Mouse (Mus musculus) midbrain, embryonic 11.5 days (tissue): ENCODE measurements at regions not wholly inside any gene's neighbourhood (a gene's known extent, or its start where the extent isn't known, plus 50 kb on each side); places are given as distances from the start of the nearest gene placed in this dataset.

Experiments
- ATAC-seq: fragments of 200-750 bp; cut with Nextera tagmentation; 2 replicates; pipeline ENCODE4 v1.8.0; 2017; ENCODE audit warnings: moderate TSS enrichment, moderate library complexity; ENCODE audit not compliant: low FRiP score
- DNase-seq: peaks from one replicate; pipeline ENCODE4 v3.0.0; 2015; ENCODE audit warnings: low spot score; ENCODE audit errors: missing footprints
- H3K27ac ChIP-seq: fragments of 300-500 bp; sonication (generic); 2 replicates; pipeline ENCODE4 v1.5.1; 2014; ENCODE audit warnings: low read depth, low read length
- H3K27me3 ChIP-seq: fragments of 300-500 bp; sonication (generic); 2 replicates; pipeline ENCODE4 v1.6.1; 2014; ENCODE audit warnings: mild to moderate bottlenecking, low read length, moderate library complexity, mixed read lengths; ENCODE audit not compliant: control insufficient read depth, insufficient read depth
- H3K36me3 ChIP-seq: fragments of 300-500 bp; sonication (generic); 2 replicates; pipeline ENCODE4 v1.6.1; 2014; ENCODE audit warnings: mild to moderate bottlenecking, low read length, moderate library complexity, mixed read lengths; ENCODE audit not compliant: control insufficient read depth, insufficient read depth
- H3K4me1 ChIP-seq: fragments of 300-500 bp; sonication (generic); 2 replicates; pipeline ENCODE4 v1.6.1; 2014; ENCODE audit warnings: low read length; ENCODE audit not compliant: control insufficient read depth, insufficient read depth
- H3K4me2 ChIP-seq: fragments of 300-500 bp; sonication (generic); 2 replicates; pipeline ENCODE4 v1.6.1; 2014; ENCODE audit warnings: mild to moderate bottlenecking, moderate library complexity
- H3K4me3 ChIP-seq: fragments of 300-500 bp; sonication (generic); 2 replicates; pipeline ENCODE4 v1.5.1; 2014; ENCODE audit warnings: low read depth, low read length
- H3K9ac ChIP-seq: fragments of 300-500 bp; sonication (generic); 2 replicates; pipeline ENCODE4 v1.6.1; 2014; ENCODE audit warnings: low read length
- H3K9me3 ChIP-seq: fragments of 300-500 bp; sonication (generic); 2 replicates; pipeline ENCODE4 v1.6.1; 2016; ENCODE audit warnings: low read length; ENCODE audit not compliant: control insufficient read depth
- WGBS: fragments of 180-500 bp; shearing (Covaris S2); extraction: QIAGEN DNeasy Blood & Tissue Kit; methylation state at CpG from one replicate; pipeline ENCODE4 v1.1.7; 2014; 5-methylcytosine and 5-hydroxymethylcytosine counted together

DNA sequence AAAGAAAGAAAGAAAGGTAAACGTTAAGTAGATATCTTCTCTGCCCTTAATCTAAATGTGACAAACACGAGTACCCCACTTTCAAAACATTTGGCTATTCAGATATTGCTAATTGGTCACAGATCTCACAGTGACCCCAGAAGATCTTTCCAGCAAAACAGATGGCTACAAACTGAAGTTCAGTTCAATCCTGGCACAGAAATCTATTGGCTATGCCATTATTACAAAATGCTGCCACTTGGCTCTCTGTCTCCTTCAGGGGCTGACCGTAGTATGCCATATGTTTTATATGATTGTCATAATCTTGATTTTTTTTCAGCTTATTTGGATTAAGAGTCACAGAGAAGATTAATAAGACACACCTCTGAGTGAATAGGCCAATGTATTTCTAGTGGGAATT is 873.2 kb downstream of the Slc22a22 start:
- no peak overlapping the region for H3K9ac ChIP-seq
- H3K36me3 ChIP-seq, result no peaks in the 10 kb centered on the region
- no peaks in the 10 kb centered on the region for H3K4me1 ChIP-seq
- H3K27ac ChIP-seq, result no peak overlapping the region
- no peak for DNase-seq
- ATAC-seq, result no peak
- no peak overlapping the region for H3K4me3 ChIP-seq
- 86% methylated on average over 3 of the region's 3 CpGs for WGBS
- H3K9me3 ChIP-seq, result no peaks in the 10 kb centered on the region
- no peaks in the 10 kb centered on the region for H3K27me3 ChIP-seq
- H3K4me2 ChIP-seq, result no peak overlapping the region

DNA sequence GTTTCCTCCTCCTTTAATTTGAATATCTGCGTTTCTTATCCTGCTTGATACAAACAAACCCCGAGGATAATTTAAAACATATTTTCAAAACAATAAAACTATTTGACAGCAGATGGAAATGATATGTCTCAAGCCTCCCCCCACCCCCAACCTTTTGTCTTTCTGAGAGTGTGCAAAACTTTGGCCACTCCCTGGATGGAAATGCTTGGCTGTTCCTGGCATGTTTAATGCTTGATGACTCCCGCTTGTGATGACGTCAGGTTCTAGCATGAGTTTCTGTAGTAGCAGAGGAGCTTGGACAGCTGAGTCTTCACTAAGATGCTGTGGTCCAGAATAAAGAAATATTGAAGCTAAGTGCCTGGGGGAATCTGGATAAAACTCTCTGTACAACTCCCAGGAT is 884.8 kb downstream of the Slc22a22 start:
- WGBS, result 80% methylated on average over 4 of the region's 4 CpGs

DNA sequence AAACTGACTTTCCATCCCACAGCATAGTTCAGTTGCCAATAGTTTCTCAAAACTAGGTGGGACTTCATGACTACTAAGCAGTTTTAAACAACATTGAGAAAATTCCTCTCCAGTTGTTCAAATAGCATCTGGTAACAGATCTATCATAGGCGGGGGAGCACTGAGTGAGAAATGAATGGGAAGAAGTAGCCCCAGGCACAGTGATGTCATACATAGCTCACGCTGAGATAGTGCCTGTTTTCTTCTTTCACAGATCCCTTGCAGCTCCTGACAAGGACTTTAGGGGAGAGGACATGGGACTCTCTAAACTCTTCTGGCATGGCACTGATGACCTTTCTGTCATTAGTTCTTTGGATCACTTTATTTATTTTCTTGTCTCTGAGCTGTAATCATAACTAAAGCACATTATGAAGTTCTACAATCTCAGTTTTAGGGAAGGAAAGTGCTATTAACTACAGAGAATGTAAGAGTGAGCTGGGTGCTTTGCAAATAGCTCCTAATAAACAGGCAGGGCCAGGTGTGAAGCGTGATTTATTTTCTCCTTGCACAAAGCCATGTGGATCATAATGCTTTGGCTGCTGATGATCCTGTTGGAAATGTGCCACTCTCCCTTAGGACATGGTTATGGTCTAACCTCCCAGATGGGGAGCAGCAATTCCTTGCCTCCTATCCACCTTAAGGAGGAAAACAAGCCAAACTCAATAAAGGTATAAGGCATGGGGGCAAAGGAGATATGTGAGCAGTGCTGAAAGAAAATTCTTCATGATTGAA is 896.5 kb downstream of the Slc22a22 start:
- Histone ChIP-seq H3K9ac (no peak overlapping the region), H3K9me3 (no peaks in the 10 kb centered on the region), H3K4me1 (no peaks in the 10 kb centered on the region), H3K4me3 (no peak overlapping the region), H3K27ac (no peak overlapping the region), H3K27me3 (no peaks in the 10 kb centered on the region), H3K36me3 (no peaks in the 10 kb centered on the region), H3K4me2 (no peak overlapping the region)
- WGBS, result 75% methylated on average over 3 of the region's 3 CpGs
- no peak for DNase-seq
- ATAC-seq, result no peak

More for the DNA sequence above, 884.8 kb downstream of the Slc22a22 start:
- H3K9ac ChIP-seq, result no peak overlapping the region
- H3K4me2 ChIP-seq, result no peak overlapping the region
- DNase-seq, result no peak
- no peak overlapping the region for H3K27ac ChIP-seq
- H3K4me3 ChIP-seq, result no peak overlapping the region
- ATAC-seq, result no peak
- H3K9me3 ChIP-seq, result no peaks in the 10 kb centered on the region
- H3K36me3 ChIP-seq, result no peaks in the 10 kb centered on the region
- H3K4me1 ChIP-seq, result no peaks in the 10 kb centered on the region
- H3K27me3 ChIP-seq, result no peaks in the 10 kb centered on the region

GRCm38 (mm10) chr15:56563192-56563591 is 914.2 kb downstream of the Slc22a22 start:
- ATAC-seq, result no peak
- Histone ChIP-seq H3K4me1 (no peaks in the 10 kb centered on the region), H3K4me3 (no peak overlapping the region), H3K9ac (no peak overlapping the region), H3K27ac (no peak overlapping the region), H3K4me2 (no peak overlapping the region), H3K27me3 (no peaks in the 10 kb centered on the region), H3K36me3 (no peaks in the 10 kb centered on the region), H3K9me3 (no peaks in the 10 kb centered on the region)
- DNase-seq, result no peak
- WGBS, result 71% methylated on average over 2 of the region's 2 CpGs

- no peaks in the 10 kb centered on the region for H3K36me3 ChIP-seq
- no peak overlapping the region for H3K4me2 ChIP-seq
- H3K27me3 ChIP-seq, result no peaks in the 10 kb centered on the region
- ATAC-seq, result no peak
- no peak overlapping the region for H3K9ac ChIP-seq
- WGBS, result 69% methylated on average over 1 of the region's 1 CpGs
- H3K9me3 ChIP-seq, result no peaks in the 10 kb centered on the region
- H3K4me3 ChIP-seq, result no peak overlapping the region
- DNase-seq, result no peak
- no peak overlapping the region for H3K27ac ChIP-seq
- H3K4me1 ChIP-seq, result no peaks in the 10 kb centered on the region
Observed at GRCm38 (mm10) chr15:56562785-56563184, 914.6 kb downstream of the Slc22a22 start.

DNA sequence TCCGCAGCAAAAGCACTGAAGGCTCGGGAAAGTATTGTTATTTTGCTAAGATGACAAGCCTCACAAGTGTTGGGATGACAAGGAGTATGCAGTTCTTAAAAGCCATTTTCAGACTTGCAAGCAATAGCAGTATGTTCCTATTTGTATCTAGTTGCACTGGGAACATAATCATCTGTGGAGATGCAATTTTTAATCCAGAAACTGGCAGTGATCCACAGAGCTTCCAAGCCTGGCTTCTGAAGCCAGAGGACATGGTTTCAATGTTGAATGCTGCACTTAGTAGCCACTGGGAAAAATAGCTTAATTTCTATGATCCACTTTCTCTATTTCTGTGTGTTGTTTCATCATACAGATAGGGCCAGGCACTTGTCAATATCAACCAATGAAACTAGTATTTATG is 915.3 kb downstream of the Slc22a22 start:
- Histone ChIP-seq H3K4me2 (no peak overlapping the region), H3K27me3 (no peaks in the 10 kb centered on the region), H3K4me3 (no peak overlapping the region), H3K27ac (no peak overlapping the region), H3K36me3 (no peaks in the 10 kb centered on the region), H3K9ac (no peak overlapping the region), H3K9me3 (no peaks in the 10 kb centered on the region), H3K4me1 (no peaks in the 10 kb centered on the region)
- DNase-seq (no peak), ATAC-seq (no peak)
- 88% methylated on average over 2 of the region's 2 CpGs for WGBS

- Histone ChIP-seq H3K9ac (no peak overlapping the region), H3K36me3 (no peaks in the 10 kb centered on the region), H3K27me3 (no peaks in the 10 kb centered on the region), H3K9me3 (no peaks in the 10 kb centered on the region), H3K27ac (no peak overlapping the region), H3K4me3 (no peak overlapping the region), H3K4me1 (no peaks in the 10 kb centered on the region), H3K4me2 (no peak overlapping the region)
- ATAC-seq (no peak), DNase-seq (no peak)
- 84% methylated on average over 3 of the region's 3 CpGs for WGBS
Observed at GRCm38 (mm10) chr15:56554386-56554785, 923.0 kb downstream of the Slc22a22 start.

DNA sequence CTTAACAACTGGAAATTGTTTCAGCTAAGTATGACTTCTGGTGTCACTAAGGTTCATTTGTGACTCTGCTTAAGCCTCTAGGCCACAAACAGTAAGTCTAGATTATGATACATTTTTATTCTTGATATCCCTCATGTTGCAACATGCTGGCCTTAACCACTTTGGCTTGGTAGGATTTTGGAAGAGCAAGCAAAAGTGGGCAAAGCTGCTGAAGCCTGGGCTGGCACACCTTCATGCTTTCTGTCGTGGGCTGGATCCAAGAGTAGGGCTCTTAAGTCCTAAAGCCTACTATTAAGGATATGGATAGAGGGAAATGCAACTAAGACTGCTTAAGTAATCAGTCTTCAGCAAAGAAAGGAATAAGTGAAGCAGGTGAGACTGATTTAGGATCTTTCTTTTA is 923.6 kb downstream of the Slc22a22 start:
- Histone ChIP-seq H3K27ac (no peak overlapping the region), H3K9ac (no peak overlapping the region), H3K9me3 (no peaks in the 10 kb centered on the region), H3K36me3 (no peaks in the 10 kb centered on the region), H3K4me1 (no peaks in the 10 kb centered on the region), H3K27me3 (no peaks in the 10 kb centered on the region), H3K4me2 (no peak overlapping the region), H3K4me3 (no peak overlapping the region)
- DNase-seq, result no peak
- 73% methylated on average over 1 of the region's 1 CpGs for WGBS
- ATAC-seq, result no peak

DNA sequence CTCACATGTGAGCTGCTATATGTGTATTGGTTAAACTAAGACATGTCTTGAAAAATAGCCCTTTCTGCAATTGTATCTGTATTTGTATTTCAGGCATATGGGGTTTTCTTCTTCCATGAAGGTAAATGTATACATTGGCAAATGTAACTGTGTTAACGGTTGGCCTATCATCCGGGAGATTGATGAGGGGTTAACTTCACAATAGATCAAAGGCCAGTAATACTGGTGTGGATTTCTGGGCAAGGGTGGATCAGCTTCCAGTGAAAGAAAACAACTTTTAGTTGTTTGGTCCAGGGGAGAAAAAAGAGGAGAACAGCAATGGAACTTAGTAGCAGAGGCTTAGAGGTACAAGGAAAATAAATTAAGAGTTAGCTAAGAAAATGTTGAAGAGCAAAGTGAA is 945.9 kb downstream of the Slc22a22 start:
- no peak for ATAC-seq

More for the DNA sequence above, 945.9 kb downstream of the Slc22a22 start:
- Histone ChIP-seq H3K9ac (no peak overlapping the region), H3K4me2 (no peak overlapping the region), H3K9me3 (no peaks in the 10 kb centered on the region), H3K36me3 (no peaks in the 10 kb centered on the region), H3K4me1 (no peaks in the 10 kb centered on the region), H3K4me3 (no peak overlapping the region), H3K27ac (no peak overlapping the region), H3K27me3 (no peaks in the 10 kb centered on the region)
- no peak for DNase-seq
- WGBS, result 41% methylated on average over 2 of the region's 2 CpGs
